Mouse (Mus musculus): Measurements from ENCODE around the gene 4930469K13Rik.
A peak's percentile ranks its signal among the peaks of the same experiment; 100 is the strongest.

The 4930469K13Rik gene

GRCm38 (mm10) chr11:34042808-34043207 is 55.5 kb downstream of the 4930469K13Rik start:
- no peak for DNase-seq (ENCODE audit: low spot score in 2 of 2)

DNA sequence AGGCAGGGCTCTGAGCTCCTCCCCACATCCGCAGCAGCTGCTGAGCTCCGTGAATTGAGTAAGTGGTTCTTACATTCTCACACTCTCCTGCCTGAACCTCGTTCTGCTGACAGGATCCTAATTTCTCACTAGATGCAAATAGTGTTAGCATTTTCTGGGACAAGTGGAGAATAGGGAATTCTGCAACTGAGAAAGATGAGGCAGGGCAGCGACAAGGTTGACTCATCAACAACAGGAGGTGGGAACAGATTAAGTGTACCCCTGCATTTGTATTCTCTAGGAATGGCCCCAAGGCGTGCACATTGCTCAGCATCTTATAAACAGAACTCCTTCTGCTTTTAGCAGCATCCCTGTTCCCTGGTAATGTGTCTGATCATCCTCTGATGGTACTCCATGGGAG is 58.3 kb downstream of the 4930469K13Rik start:
- DNase-seq (ENCODE audit: low spot score in 2 of 2), result no peak

DNA sequence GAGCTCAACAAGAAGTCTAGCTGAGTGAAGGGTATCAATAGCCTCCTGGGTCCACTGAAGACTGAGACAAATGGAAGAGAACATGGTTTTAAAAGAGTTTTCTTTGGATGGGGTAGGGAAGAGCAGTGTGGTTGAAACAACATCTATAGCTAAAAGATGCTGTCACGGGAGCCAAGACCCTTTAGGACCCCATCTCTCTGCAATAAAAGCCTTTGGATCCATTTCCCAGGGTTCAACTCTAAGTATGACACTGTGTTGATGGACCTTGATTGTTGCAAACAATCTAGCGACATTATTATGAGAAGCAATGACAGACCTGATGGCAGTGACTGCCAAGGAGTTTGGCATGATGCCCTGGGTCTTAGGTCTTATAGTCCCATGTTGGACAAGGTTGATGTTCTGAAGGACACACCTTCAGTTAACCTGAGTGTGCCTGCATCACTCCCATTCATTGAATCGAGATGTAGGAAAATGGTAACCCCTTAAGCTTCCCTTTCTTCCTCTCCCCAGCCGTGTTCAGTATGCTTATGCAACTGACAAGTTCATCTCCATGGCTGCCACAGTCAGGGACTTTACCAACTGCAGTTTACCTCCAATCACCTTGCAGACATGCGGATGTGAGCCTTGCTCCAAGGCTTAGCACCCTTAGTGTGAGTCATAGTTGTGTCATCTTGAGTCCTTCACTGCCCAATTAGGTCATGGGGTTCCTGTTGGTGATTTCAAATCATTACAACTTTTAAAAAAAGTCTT is 62.3 kb downstream of the 4930469K13Rik start:
- no peak for DNase-seq (ENCODE audit: low spot score in 2 of 2)

DNA sequence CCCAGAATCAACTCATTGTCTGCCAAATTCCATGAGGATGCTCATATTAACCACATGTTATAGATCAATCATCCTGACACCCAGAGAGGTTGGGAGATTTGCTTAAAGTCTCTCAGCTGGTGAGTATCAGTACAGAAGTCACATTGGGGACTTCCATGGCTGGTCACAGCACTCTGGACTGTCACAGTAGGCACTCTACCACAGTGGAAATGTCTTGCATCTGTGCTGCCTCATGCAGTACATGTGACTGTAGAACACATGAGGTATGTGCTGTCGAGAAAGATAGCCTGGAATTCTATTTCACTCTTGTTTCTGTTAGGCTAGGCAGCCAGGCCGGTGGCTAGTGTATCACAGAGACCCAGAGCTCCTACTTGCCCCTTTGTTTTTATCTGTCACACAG is 63.6 kb downstream of the 4930469K13Rik start:
- no peak for DNase-seq (ENCODE audit: low spot score in 2 of 2)

DNA sequence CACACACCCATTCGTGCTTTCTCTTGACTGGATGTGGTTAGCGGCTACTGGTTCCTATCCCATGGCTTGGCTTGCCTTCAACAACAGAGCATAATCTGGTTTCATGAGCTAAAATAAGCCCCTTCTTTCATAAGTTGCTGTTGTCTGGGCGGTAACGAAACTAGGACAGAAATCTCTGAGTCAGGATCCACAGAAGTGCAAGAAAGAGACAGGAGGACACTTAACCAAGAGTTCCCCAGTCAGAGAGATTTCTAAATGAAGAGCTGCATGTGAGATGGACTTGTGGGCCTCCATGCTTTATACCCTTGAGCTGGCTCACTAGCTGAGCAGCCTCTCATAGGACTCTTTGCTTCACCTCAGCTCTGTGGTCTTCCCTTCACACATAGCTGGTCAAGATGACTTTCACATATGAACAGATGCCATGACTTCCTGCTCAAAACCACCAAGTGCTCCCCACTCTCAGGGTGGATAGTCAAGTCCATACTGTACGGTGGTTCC is 64.3 kb downstream of the 4930469K13Rik start:
- no peak for DNase-seq (ENCODE audit: low spot score in 2 of 2)

DNA sequence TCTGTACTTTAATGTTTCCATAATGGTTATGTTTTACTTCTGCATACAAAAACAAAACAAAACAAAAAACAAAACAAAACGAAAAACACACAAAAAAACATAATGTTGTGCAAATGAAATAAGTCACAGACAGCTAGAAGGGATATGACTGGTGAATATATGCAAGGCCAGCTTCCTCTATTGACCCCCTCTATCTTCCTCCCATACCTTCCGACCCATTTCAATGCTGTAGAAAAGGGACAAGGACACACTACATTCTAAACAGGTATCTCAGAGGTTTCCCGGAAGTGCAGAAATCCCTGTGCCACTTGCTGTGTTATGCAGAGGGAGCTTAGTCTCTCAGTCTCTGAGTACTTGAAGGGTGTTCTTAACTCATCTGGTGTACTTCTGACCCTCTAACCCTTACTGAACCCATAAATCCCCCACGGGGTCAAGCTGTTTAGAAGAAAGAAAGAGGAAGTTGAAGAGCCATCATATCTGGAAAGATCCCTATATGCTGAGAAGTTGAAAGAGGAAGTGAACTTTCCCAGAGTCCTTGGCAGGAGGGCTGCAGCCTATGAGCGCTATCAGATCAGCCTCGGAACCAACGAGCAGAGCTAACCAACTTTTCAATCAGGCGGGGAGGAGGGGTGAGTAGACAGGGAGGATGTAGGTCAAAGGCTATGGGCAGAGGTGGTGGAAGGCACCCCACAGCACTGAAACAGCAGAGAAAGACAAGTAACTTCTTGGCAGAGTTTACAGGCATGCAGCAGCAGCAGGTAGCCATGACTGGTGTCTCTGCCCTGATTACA is 67.1 kb downstream of the 4930469K13Rik start:
- no peak for DNase-seq (ENCODE audit: low spot score in 2 of 2)

DNA sequence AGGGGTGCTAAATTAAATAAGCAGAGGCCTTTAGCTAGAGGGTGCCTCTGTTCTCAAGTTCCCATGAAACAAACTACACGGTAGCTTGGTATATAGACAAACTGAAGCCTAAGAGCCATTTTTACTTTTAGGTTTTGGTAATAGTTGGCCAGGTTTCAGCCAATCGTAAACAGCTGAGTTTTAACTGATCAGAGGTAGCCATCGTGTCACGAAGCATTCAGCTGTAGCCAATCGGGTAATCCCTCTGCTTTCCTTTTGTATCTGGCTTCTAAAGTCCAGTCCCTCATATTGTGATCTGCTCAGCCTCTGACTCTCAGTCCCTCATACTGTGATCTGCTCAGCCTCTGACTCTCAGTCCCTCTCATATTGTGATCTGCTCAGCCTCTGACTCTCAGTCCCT is 68.7 kb downstream of the 4930469K13Rik start:
- no peak for DNase-seq (ENCODE audit: low spot score in 2 of 2)

GRCm38 (mm10) chr11:34025091-34025490 is 73.3 kb downstream of the 4930469K13Rik start:
- DNase-seq (ENCODE audit: low spot score in 2 of 2), result no peak

DNA sequence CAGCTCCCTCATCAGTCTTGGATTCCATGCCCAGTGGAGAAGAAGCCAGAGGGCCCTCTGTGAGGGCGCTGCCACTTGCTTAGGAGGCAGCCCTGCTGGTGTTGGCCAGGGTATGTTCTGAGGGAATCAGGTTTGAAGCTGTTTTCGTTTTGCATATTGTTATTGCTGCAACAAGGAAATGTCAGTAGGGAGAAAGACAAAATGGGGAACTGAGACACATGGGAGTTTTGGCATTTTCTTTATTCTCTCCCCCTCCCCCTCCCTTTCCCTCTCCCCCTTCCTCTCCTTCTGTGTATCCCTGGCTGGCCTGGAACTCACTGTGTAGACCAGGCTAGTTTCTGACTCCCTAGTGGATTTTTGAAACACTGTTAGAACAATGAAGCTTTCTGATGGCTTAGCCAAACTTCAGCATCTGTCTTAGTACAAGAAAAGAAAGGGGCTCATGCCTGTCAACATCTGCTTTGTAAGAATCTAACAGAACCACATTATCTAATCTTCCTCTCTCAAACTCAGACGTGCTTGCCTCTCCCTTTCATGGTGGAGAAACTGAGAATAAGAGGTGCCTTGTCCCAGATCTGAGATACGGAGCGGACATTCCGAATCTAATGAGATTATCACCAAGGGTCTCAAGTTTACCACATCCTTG is 86.2 kb downstream of the 4930469K13Rik start:
- DNase-seq (ENCODE audit: low spot score in 2 of 2), result no peak

- no peak for DNase-seq (ENCODE audit: low spot score in 2 of 2)
Measured at GRCm38 (mm10) chr11:34010859-34011172, 87.5 kb downstream of the 4930469K13Rik start.

DNA sequence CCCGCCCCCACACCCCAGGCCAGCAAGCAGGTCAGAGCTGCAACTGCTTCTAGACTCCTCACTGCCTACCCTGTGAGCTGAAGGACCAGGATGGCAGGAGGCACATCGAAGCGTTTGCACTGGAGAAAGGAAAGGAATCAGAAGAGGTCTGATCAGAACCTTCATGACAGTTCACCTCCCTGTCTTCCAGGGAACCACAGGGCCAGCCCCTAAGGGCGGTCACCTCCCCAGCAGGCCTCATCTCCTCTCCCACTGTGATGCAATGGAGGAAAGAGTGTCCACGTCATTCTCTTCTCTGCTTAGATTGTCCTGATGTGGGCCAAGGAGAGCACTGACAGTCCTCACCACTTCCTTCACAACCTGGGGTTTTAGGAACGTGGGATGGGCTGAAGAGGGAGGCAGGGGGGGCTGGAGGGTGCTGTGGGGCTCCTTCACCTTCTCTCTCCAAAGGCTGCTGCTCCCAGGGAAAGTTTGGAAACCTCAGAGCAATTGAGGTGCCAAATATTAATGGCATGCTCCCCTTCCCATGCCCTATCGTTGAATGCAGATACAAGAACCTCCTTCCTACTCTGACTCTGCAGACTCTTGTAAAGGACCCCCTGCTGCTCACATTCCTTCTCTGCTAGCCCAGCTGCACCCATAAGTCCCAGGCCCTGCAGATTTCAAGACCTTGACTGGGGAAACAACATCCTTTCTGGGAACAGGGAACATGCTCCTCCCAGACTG is 88.1 kb downstream of the 4930469K13Rik start:
- no peak for DNase-seq (ENCODE audit: low spot score in 2 of 2)

- DNase-seq (ENCODE audit: low spot score in 2 of 2), result no peak
Measured at GRCm38 (mm10) chr11:34009316-34010087, 88.9 kb downstream of the 4930469K13Rik start.

GRCm38 (mm10) chr11:34008702-34009101 is 89.7 kb downstream of the 4930469K13Rik start:
- DNase-seq (ENCODE audit: low spot score in 2 of 2), result peak; percentile 33 to 35

DNA sequence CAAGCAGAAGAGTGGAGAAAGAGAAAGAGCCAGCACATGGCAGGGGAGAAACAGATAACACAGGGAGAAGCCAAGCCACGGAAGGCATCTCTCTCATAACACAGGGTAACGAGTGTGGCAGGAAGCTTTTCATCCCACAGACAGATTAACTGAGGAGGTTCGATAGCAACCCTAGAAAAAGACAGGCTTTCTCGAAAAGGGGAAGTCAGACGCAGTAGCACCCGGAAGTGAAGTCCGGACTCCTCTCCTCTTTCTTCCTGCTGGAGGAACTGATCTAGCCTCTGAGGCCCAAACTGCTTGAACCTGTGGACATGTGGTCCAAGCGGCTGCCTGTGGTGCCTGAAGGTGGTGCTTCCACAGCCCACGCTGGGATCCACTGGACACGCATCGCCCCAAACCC is 90.1 kb downstream of the 4930469K13Rik start:
- DNase-seq (ENCODE audit: low spot score in 2 of 2), result no peak

DNA sequence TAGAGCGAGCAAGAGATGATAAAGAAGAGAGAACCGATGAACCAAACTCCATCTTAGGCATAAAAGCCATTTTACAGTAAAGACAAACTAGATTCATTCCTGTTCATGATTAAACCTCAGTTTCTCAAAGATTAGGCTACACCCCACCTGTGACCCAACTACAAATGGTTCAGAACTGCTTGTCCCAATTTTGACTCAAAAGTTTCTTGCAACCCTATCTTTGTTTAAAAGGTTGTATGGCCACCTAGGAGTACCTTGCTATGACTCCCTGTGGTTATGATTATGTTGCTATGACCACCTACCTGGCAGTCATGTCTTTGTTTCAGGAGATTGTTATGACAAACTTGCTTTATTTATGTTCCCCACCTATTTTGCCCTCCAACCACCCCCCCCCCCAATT is 90.7 kb downstream of the 4930469K13Rik start:
- no peak for DNase-seq (ENCODE audit: low spot score in 2 of 2)

DNA sequence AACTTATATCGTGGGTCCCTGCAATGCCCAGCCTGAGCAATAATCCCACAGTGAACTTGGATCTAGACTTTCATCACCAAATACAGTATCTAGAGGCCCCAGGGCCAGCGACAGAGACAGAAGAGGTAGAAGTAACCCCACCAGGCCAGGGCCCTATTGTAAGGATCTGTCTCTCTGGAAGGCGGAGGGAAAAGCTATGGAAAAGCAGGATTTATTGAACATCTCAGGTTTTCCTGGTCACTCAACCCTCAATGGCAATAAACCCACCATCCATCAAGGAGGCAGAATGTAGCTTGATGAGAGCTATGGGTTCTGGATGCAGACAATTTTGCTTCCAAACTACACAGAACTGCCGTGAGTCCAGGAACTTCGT is 95.8 kb downstream of the 4930469K13Rik start:
- DNase-seq (ENCODE audit: low spot score in 2 of 2), result no peak

GRCm38 (mm10) chr11:34001938-34002592 is 96.3 kb downstream of the 4930469K13Rik start:
- DNase-seq (ENCODE audit: low spot score in 2 of 2), result peak; percentile 50 to 56

- DNase-seq (ENCODE audit: low spot score in 2 of 2), result no peak
Measured at GRCm38 (mm10) chr11:34000416-34000815, 97.9 kb downstream of the 4930469K13Rik start.

DNA sequence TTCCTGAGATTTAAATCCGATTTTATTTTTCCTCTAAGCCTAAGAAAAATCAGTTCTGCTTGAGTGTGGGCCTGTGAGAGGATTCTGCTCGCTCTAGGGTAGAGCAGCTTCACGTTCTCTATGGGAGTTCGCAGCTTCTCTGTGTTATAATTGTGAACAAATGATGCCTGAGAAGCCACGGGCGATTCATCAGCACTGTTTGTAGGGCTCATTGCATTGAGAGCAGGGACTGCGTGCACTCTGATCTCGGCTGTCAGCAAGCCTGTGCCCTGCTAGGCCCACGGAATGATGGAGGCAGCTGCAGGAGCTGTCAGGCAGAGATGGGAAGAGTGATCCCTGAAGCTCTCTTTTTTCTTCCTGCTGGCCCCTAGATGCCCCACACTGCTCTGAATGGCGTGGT is 100.1 kb downstream of the 4930469K13Rik start:
- no peak for DNase-seq (ENCODE audit: low spot score in 2 of 2)

DNA sequence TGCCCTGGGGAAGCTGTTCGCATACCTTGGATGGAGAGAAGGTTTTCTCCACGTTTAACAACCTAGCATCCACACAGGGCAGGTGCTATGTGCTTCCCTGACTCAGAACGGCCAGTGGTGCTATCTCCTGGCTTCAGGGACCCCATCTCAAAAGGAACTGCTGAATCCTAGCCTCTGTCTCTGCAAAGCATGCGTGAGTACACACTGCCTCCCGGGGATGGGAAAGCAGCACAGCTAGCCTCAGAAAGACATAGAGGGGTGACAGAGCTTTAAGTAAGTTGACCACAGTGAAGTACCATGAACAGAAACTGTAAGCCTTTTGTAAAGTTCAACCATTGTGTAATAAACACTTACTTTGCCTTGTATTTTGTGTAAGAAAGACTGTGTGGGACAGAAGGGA is 104.9 kb downstream of the 4930469K13Rik start:
- DNase-seq (ENCODE audit: low spot score in 2 of 2), result no peak

DNA sequence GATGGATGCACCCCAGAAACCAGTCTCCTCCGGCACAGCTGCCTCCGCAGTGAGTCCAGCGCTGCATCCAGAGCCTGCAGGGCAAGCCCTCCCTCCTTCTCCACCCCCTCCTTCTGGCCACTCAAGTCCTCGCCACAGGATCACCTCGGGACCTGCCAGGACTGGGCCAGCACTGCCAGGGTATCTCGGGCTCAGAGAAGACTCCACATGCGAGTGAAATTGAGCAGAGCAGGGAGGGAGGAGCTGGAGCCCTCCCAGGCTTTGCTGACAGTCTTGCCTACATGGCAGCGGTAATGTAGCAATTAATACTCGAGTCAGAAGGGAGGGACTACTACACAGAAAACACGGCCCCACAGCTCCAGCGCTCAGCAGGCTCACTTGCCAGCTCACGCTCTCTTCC is 105.4 kb downstream of the 4930469K13Rik start, which contains the start of gene Kcnip1:
TSS of gene Kcnip1 (minus strand) at position 215 of the 400 bp plus-strand sequence.
- no peak for DNase-seq (ENCODE audit: low spot score in 2 of 2)

Measured in frontal cortex, postnatal 25 days (tissue).